Mouse (Mus musculus) liver, adult 2 months (tissue): ENCODE measurements around the gene Fam69a.

Source experiments
- CTCF ChIP-seq: fragments of 200-500 bp; IDR thresholded peaks from 2 replicates; pipeline ENCODE4 v1.5.1; 2011; ENCODE audit warnings: low read depth, low read length, control low read depth
- POLR2A ChIP-seq: fragments of 200-500 bp; IDR thresholded peaks from 2 replicates; pipeline ENCODE4 v1.6.1; 2011; ENCODE audit warnings: low read length, control low read depth; ENCODE audit not compliant: insufficient read depth; ENCODE audit errors: extremely low read depth

DNA sequence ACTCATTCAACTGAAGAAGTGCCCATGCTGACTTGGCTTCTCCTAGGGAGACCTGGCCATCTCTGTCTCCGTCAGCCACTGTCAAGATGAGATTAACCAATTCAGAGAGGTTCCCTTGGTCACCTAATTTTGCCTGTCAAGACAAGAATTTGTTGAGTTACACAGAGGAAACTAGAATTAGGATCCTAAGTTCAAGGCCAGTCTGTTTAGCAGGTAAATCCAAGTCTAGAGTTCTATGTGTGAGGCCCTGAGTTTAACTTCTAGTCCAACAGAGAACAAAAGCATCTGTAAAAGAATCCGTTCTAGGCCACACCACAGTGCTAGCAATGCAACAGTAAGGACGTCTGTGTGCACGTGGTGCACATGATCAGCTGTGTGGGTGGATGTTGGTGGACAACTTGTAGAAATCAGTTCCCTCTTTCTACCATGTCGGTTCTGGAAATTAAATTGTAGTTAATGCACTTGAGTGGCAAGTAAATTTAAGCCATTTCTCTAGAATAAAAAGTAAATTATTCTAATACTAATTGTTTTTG lies 76.7 kb downstream of the Fam69a start:
- TF ChIP-seq CTCF (no peak), POLR2A (no peak)
